Mouse (Mus musculus): ENCODE results near the gene Kdm1b. TPM values are rescaled to one million over a fixed set of nuclear protein-coding genes. Genes with fewer than 3 reads are reported as not detected.

The Kdm1b gene
- total and polyA plus RNA-seq, 3 experiments = 9.6 to 12.6 TPM; not detected in 1

GRCm38 (mm10) chr13:47104146-47104545, 60.8 kb downstream of the Kdm1b start:
- H3K4me3 ChIP-seq (ENCODE audit: control insufficient read depth in 1 of 2, insufficient read depth in 1 of 2, low read depth in 2 of 2, low read length in 2 of 2) = peak overlapping the region; percentile 52 to 97
- peaks cover 28 to 36% of the 10 kb centered on the region in 2 experiments for H3K36me3 ChIP-seq (ENCODE audit: control insufficient read depth in 1 of 2, insufficient read depth in 2 of 2, low read length in 2 of 2)
- H3K27ac ChIP-seq (ENCODE audit: control insufficient read depth, low read depth, low read length) = no peak overlapping the region
- no peak for DNase-seq (ENCODE audit: low read depth, low spot score)
- no peak for TF ChIP-seq USF1 (IDR thresholded peaks at IDR 0.05; ENCODE audit: low read depth, low read length)
- 0 out of 4 replicates have a peak, but pooled peaks of 1 of the 2 experiments have one; percentile 3 for TF ChIP-seq POLR2A (IDR thresholded peaks at IDR 0.05; ENCODE audit: control insufficient read depth in 1 of 2, insufficient read depth in 1 of 2, low read depth in 1 of 2, low read length in 2 of 2, poor library complexity in 1 of 2)
- peak overlapping the region; percentile 98 for H3K9ac ChIP-seq (ENCODE audit: control insufficient read depth, low read depth, low read length, poor library complexity, severe bottlenecking)
- H3K9me3 ChIP-seq (replicated peaks; ENCODE audit: insufficient read depth, low read length) = no peaks in the 10 kb centered on the region
- no peaks in the 10 kb centered on the region for H3K27me3 ChIP-seq (ENCODE audit: control insufficient read depth in 1 of 2, insufficient read depth in 2 of 2, low read length in 2 of 2)
- peaks cover 2 to 12% of the 10 kb centered on the region in 2 experiments for H3K4me1 ChIP-seq (ENCODE audit: control insufficient read depth in 1 of 2, insufficient read depth in 2 of 2, low read length in 2 of 2)
- H3K79me2 ChIP-seq (ENCODE audit: control insufficient read depth, insufficient read depth, low read length, poor library complexity) = peaks cover 40% of the 10 kb centered on the region

GRCm38 (mm10) chr13:47104856-47105541, 61.7 kb downstream of the Kdm1b start:
- H3K9ac ChIP-seq (ENCODE audit: control insufficient read depth, low read depth, low read length, poor library complexity, severe bottlenecking) = peak overlapping the region; percentile 98
- no peaks in the 10 kb centered on the region for H3K27me3 ChIP-seq (ENCODE audit: control insufficient read depth in 1 of 2, insufficient read depth in 2 of 2, low read length in 2 of 2)
- peaks cover 24 to 28% of the 10 kb centered on the region in 2 experiments for H3K36me3 ChIP-seq (ENCODE audit: control insufficient read depth in 1 of 2, insufficient read depth in 2 of 2, low read length in 2 of 2)
- H3K79me2 ChIP-seq (ENCODE audit: control insufficient read depth, insufficient read depth, low read length, poor library complexity) = peaks cover 40% of the 10 kb centered on the region
- peak overlapping the region; percentile 75 for H3K27ac ChIP-seq (ENCODE audit: control insufficient read depth, low read depth, low read length)
- TF ChIP-seq SIN3A (IDR thresholded peaks at IDR 0.05; ENCODE audit: low read length) = 0 out of 2 replicates have a peak, but pooled peaks have one; percentile 14
- TF ChIP-seq USF2 (IDR thresholded peaks at IDR 0.05; ENCODE audit: borderline replicate concordance in 1 of 2, insufficient read depth in 1 of 2, low read depth in 1 of 2, low read length in 2 of 2) = no peak
- 0 out of 2 replicates have a peak, but pooled peaks have one; percentile 25 for TF ChIP-seq ETS1 (IDR thresholded peaks at IDR 0.05; ENCODE audit: low read depth, low read length)
- TF ChIP-seq CHD1 (IDR thresholded peaks at IDR 0.05; ENCODE audit: low read depth, low read length) = 0 out of 2 replicates have a peak, but pooled peaks have one; percentile 33
- peak; percentile 78 for TF ChIP-seq ZNF384 (IDR thresholded peaks at IDR 0.05; ENCODE audit: low read depth, low read length)
- no peak for TF ChIP-seq GABPA (IDR thresholded peaks at IDR 0.05; ENCODE audit: low read depth, low read length)
- no peak; a peak in 1 of 4 replicates for TF ChIP-seq EP300 (IDR thresholded peaks at IDR 0.05; ENCODE audit: low read depth in 1 of 2, low read length in 2 of 2)
- TF ChIP-seq GATA1 (IDR thresholded peaks at IDR 0.05; ENCODE audit: low read depth, low read length) = no peak
- 0 out of 2 replicates have a peak, but pooled peaks have one; percentile 23 for TF ChIP-seq TBP (IDR thresholded peaks at IDR 0.05; ENCODE audit: low read depth, low read length)
- peak; percentile 61; the same call in 1 of the 2 replicates for TF ChIP-seq RCOR1 (IDR thresholded peaks at IDR 0.05; ENCODE audit: low read depth, low read length)
- H3K4me1 ChIP-seq (ENCODE audit: control insufficient read depth in 1 of 2, insufficient read depth in 2 of 2, low read length in 2 of 2) = peaks cover 2 to 12% of the 10 kb centered on the region in 2 experiments
- H3K4me3 ChIP-seq (ENCODE audit: control insufficient read depth in 1 of 2, insufficient read depth in 1 of 2, low read depth in 2 of 2, low read length in 2 of 2) = peak overlapping the region; percentile 83 to 97
- peak; percentile 58 for DNase-seq (ENCODE audit: low read depth, low spot score)
- H3K9me3 ChIP-seq (replicated peaks; ENCODE audit: insufficient read depth, low read length) = no peaks in the 10 kb centered on the region
